ENCODE assay signal across 24 mouse cellular contexts in genomic region chr12:56528034-56528570, GRCm38 (mm10). TPM values are rescaled to one million over a fixed set of nuclear protein-coding genes. Genes with fewer than 3 reads are reported as not detected.
DNase-seq lines count a peak whose midpoint lies in the region; ATAC-seq and TF ChIP-seq lines count a peak whose summit lies in the region.
"Had no signal": no experiment of that assay in that cellular context is flagged by ENCODE, and none has a peak within 500 bp of the region (broad histone marks: within the 10 kb centered on the region; RNA-seq: fewer than 3 reads in every experiment).

No protein-coding gene starts in this region.

- H3K9ac ChIP-seq in hindbrain, embryonic 13.5 days = no peak overlapping the region
- H3K9ac ChIP-seq in midbrain, postnatal 0 days (replicated peaks; ENCODE audit: low read length, poor library complexity, severe bottlenecking) = no peak overlapping the region
- peak overlapping the region; percentile 21; the same call in 1 of the 2 replicates for H3K9ac ChIP-seq in forebrain, embryonic 14.5 days (ENCODE audit: low read length)
- no peak overlapping the region for H3K9ac ChIP-seq in midbrain, embryonic 15.5 days
- H3K9ac ChIP-seq: limb, embryonic 12.5 days; liver, embryonic 12.5 days had no signal

- no peaks in the 10 kb centered on the region for H3K9me3 ChIP-seq in hindbrain, embryonic 10.5 days
- H3K9me3 ChIP-seq in hindbrain, embryonic 13.5 days = no peaks in the 10 kb centered on the region
- H3K9me3 ChIP-seq in midbrain, embryonic 10.5 days (replicated peaks) = no peaks in the 10 kb centered on the region
- H3K9me3 ChIP-seq in midbrain, postnatal 0 days (ENCODE audit: low read length) = no peaks in the 10 kb centered on the region
- H3K9me3 ChIP-seq in forebrain, embryonic 14.5 days (replicated peaks; ENCODE audit: control insufficient read depth, low read length) = no peaks in the 10 kb centered on the region
- no peaks in the 10 kb centered on the region for H3K9me3 ChIP-seq in midbrain, embryonic 15.5 days
- H3K9me3 ChIP-seq: limb, embryonic 12.5 days; liver, embryonic 12.5 days had no signal

- H3K4me3 ChIP-seq in hindbrain, embryonic 10.5 days = no peak overlapping the region
- no peak overlapping the region for H3K4me3 ChIP-seq in hindbrain, embryonic 13.5 days
- peak overlapping the region; percentile 40 for H3K4me3 ChIP-seq in midbrain, embryonic 10.5 days
- no peak overlapping the region for H3K4me3 ChIP-seq in midbrain, postnatal 0 days (ENCODE audit: low read depth, low read length)
- peak overlapping the region; percentile 20 for H3K4me3 ChIP-seq in forebrain, embryonic 14.5 days (ENCODE audit: low read depth, low read length)
- H3K4me3 ChIP-seq in midbrain, embryonic 15.5 days = no peak overlapping the region
- H3K4me3 ChIP-seq: left cerebral cortex, adult 2 months; limb, embryonic 12.5 days; liver, embryonic 12.5 days had no signal

- no peak overlapping the region for H3K27ac ChIP-seq in hindbrain, embryonic 10.5 days
- no peak overlapping the region for H3K27ac ChIP-seq in hindbrain, embryonic 13.5 days
- H3K27ac ChIP-seq in midbrain, embryonic 10.5 days (replicated peaks) = peak overlapping the region; percentile 76; the same call in 1 of the 2 replicates
- no peak overlapping the region for H3K27ac ChIP-seq in midbrain, postnatal 0 days (ENCODE audit: low read depth, low read length)
- no peak overlapping the region for H3K27ac ChIP-seq in forebrain, embryonic 14.5 days (ENCODE audit: low read depth, low read length)
- no peak overlapping the region for H3K27ac ChIP-seq in midbrain, embryonic 15.5 days
- H3K27ac ChIP-seq: left cerebral cortex, adult 2 months; limb, embryonic 12.5 days; liver, embryonic 12.5 days; macrophage had no signal

- DNase-seq in hindbrain, embryonic 10.5 days (ENCODE audit: low spot score) = peak; percentile 30
- peak; percentile 29 for DNase-seq in midbrain, embryonic 10.5 days (ENCODE audit: low spot score)
- no peak for DNase-seq in midbrain, postnatal 0 days (ENCODE audit: low spot score)
- no peak for DNase-seq in forebrain, embryonic 14.5 days (ENCODE audit: low spot score)
- no peak for DNase-seq in urinary bladder, postnatal 14 days (ENCODE audit: low spot score)
- DNase-seq: adrenal gland, postnatal 36 days; cerebellum, adult 18-20 months; cerebellum, postnatal 36 days; gastrocnemius, postnatal 14 days; heart, postnatal 14 days; kidney, postnatal 4 days; layer of hippocampus, adult 9-11 months had no signal

- WGBS in hindbrain, embryonic 10.5 days = 2% methylated on average over 8 of the region's 8 CpGs
- WGBS in hindbrain, embryonic 13.5 days = 1% methylated on average over 8 of the region's 8 CpGs
- 2% methylated on average over 8 of the region's 8 CpGs for WGBS in midbrain, embryonic 10.5 days
- 4% methylated on average over 8 of the region's 8 CpGs for WGBS in midbrain, postnatal 0 days
- 4% methylated on average over 8 of the region's 8 CpGs for WGBS in forebrain, embryonic 14.5 days
- 4% methylated on average over 8 of the region's 8 CpGs for WGBS in midbrain, embryonic 15.5 days

- H3K27me3 ChIP-seq in hindbrain, embryonic 10.5 days (ENCODE audit: insufficient read depth, poor library complexity, severe bottlenecking) = peaks cover 98% of the 10 kb centered on the region
- H3K27me3 ChIP-seq in hindbrain, embryonic 13.5 days = peaks cover 94% of the 10 kb centered on the region
- peaks cover 99% of the 10 kb centered on the region for H3K27me3 ChIP-seq in midbrain, embryonic 10.5 days (ENCODE audit: low read depth, poor library complexity, severe bottlenecking)
- H3K27me3 ChIP-seq in midbrain, postnatal 0 days (ENCODE audit: insufficient read depth, low read length) = peaks cover 90% of the 10 kb centered on the region
- H3K27me3 ChIP-seq in forebrain, embryonic 14.5 days (replicated peaks; ENCODE audit: control insufficient read depth, insufficient read depth, low read length) = peaks cover 89% of the 10 kb centered on the region
- peaks cover 90% of the 10 kb centered on the region for H3K27me3 ChIP-seq in midbrain, embryonic 15.5 days (replicated peaks)

- no peak for ATAC-seq in hindbrain, embryonic 13.5 days (ENCODE audit: low FRiP score)
- no peak for ATAC-seq in midbrain, postnatal 0 days (ENCODE audit: low FRiP score)
- ATAC-seq in forebrain, embryonic 14.5 days = no peak
- ATAC-seq in midbrain, embryonic 15.5 days (replicated peaks) = no peak
- ATAC-seq: hindbrain, embryonic 16.5 days; intestine, embryonic 16.5 days; liver, embryonic 12.5 days had no signal

- H3K36me3 ChIP-seq in hindbrain, embryonic 10.5 days = no peaks in the 10 kb centered on the region
- no peaks in the 10 kb centered on the region for H3K36me3 ChIP-seq in hindbrain, embryonic 13.5 days
- no peaks in the 10 kb centered on the region for H3K36me3 ChIP-seq in midbrain, embryonic 10.5 days
- no peaks in the 10 kb centered on the region for H3K36me3 ChIP-seq in midbrain, postnatal 0 days (ENCODE audit: insufficient read depth, low read length)
- H3K36me3 ChIP-seq in forebrain, embryonic 14.5 days (ENCODE audit: control insufficient read depth, insufficient read depth, low read length) = no peaks in the 10 kb centered on the region
- H3K36me3 ChIP-seq in midbrain, embryonic 15.5 days (replicated peaks) = no peaks in the 10 kb centered on the region
- H3K36me3 ChIP-seq: limb, embryonic 12.5 days; liver, embryonic 12.5 days had no signal

- H3K4me1 ChIP-seq in hindbrain, embryonic 10.5 days (replicated peaks) = peaks cover 3% of the 10 kb centered on the region
- H3K4me1 ChIP-seq in hindbrain, embryonic 13.5 days (replicated peaks) = peaks cover 2% of the 10 kb centered on the region
- peaks cover 16% of the 10 kb centered on the region for H3K4me1 ChIP-seq in midbrain, embryonic 10.5 days
- no peaks in the 10 kb centered on the region for H3K4me1 ChIP-seq in midbrain, postnatal 0 days (ENCODE audit: insufficient read depth, low read length)
- no peaks in the 10 kb centered on the region for H3K4me1 ChIP-seq in forebrain, embryonic 14.5 days (ENCODE audit: control insufficient read depth, insufficient read depth, low read length)
- no peaks in the 10 kb centered on the region; the same call in 1 of the 2 replicates for H3K4me1 ChIP-seq in midbrain, embryonic 15.5 days
- H3K4me1 ChIP-seq: liver, embryonic 12.5 days had no signal

- H3K4me2 ChIP-seq in hindbrain, embryonic 13.5 days = no peak overlapping the region
- H3K4me2 ChIP-seq in midbrain, postnatal 0 days (ENCODE audit: low read depth, low read length, poor library complexity, severe bottlenecking) = no peak overlapping the region
- peak overlapping the region; percentile 37 for H3K4me2 ChIP-seq in forebrain, embryonic 14.5 days (ENCODE audit: low read length)
- H3K4me2 ChIP-seq in midbrain, embryonic 15.5 days = 0 out of 2 replicates have a peak overlapping the region, but pooled peaks have one; percentile 2
- H3K4me2 ChIP-seq: limb, embryonic 12.5 days; liver, embryonic 12.5 days had no signal

- no peak for TF ChIP-seq CTCF in midbrain, postnatal 0 days (IDR thresholded peaks at IDR 0.05)

RNA-seq across cellular contexts. Expression of gene Nkx2-1, which starts 8.6 kb away (rescaled TPM):
- 3.2 and 3.6 TPM in 2 replicates for polyA plus RNA-seq in hindbrain, embryonic 10.5 days (2016; fragmentation: Nextera tagmentation; extraction: Ambion mirVana)
- polyA plus RNA-seq in hindbrain, embryonic 13.5 days (2015; fragmentation: Nextera tagmentation; extraction: Ambion mirVana) = 0.31 TPM in 1 of 2 replicates, not detected in the other
- polyA plus RNA-seq in midbrain, embryonic 10.5 days (2016; fragmentation: Nextera tagmentation; extraction: Ambion mirVana) = 9.1 and 9.4 TPM in 2 replicates
- total RNA-seq in midbrain, postnatal 0 days (2014; rRNA removed) = 0.19 and 1.6 TPM in 2 replicates
- polyA plus RNA-seq in midbrain, postnatal 0 days (2015; fragmentation: Nextera tagmentation; extraction: Ambion mirVana) = 5.1 and 7.6 TPM in 2 replicates
- 13.9 and 15.9 TPM in 2 replicates for polyA plus RNA-seq in forebrain, embryonic 14.5 days (2014; fragmentation: Nextera tagmentation; extraction: Ambion mirVana)
- 6.3 and 8.0 TPM in 2 replicates for polyA plus RNA-seq in midbrain, embryonic 15.5 days (2015; fragmentation: Nextera tagmentation; extraction: Ambion mirVana)
- total RNA-seq: adrenal gland, postnatal 36 days; gastrocnemius, postnatal 14 days had no signal
- polyA plus RNA-seq: C2C12; hindbrain, embryonic 16.5 days; intestine, embryonic 16.5 days; kidney, embryonic 14.5 days; limb, embryonic 12.5 days; liver, embryonic 12.5 days; macrophage; neural tube, embryonic 11.5 days; small intestine, adult 2 months had no signal

Comparison
In these comparisons a context has a peak if more than half of its experiments do, and no peak if none do; other contexts are left out.
1. DNase-seq: peak in hindbrain, embryonic 10.5 days (single experiment) and midbrain, embryonic 10.5 days (single experiment); none in midbrain, postnatal 0 days (single experiment), forebrain, embryonic 14.5 days (single experiment) and urinary bladder, postnatal 14 days (single experiment).
2. H3K4me3 ChIP-seq: peak in midbrain, embryonic 10.5 days (single experiment) and forebrain, embryonic 14.5 days (single experiment); none in hindbrain, embryonic 10.5 days (single experiment), hindbrain, embryonic 13.5 days (single experiment), midbrain, postnatal 0 days (single experiment) and midbrain, embryonic 15.5 days (single experiment).
3. H3K4me2 ChIP-seq: peak in forebrain, embryonic 14.5 days (single experiment) and midbrain, embryonic 15.5 days (single experiment); none in hindbrain, embryonic 13.5 days (single experiment) and midbrain, postnatal 0 days (single experiment).